Mouse (Mus musculus): ENCODE results near the gene Ceacam9. TPM values are rescaled to one million over a fixed set of nuclear protein-coding genes. Genes with fewer than 3 reads are reported as not detected.
"Not testable (repeated sequence)": the region's sequence is repeated elsewhere in the genome, so short reads cannot be mapped to it uniquely, and the experiment has no call there.

The Ceacam9 gene
- polyA plus RNA-seq, 1 experiment, result not detected

DNA sequence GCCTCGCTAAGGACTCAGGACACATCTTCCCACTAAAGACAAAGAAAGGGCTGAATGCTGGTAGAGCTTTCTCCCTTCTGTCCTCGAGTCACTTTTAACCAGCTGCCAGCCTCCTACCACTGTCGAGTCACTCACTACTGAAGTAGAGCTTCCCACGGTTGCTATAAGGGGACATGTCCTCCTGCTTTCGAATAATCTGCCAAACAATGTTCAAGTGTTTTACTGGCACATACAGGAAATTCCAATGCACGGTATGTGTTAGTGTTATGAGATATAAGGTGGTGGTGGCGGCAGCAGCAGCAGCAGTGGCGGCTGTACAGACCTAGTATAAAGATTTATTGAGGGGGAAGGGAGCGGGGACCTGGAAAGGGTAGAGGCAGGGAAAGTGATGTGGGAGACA lies 15.3 kb upstream of the Ceacam9 start:
- TF ChIP-seq POLR2A (IDR thresholded peaks at IDR 0.05; ENCODE audit: borderline replicate concordance, control insufficient read depth, low read depth, low read length) (no peak), CTCF (IDR thresholded peaks at IDR 0.05; ENCODE audit: control insufficient read depth, insufficient read depth, low read length) (no peak)
- no peak overlapping the region for H3K4me3 ChIP-seq (replicated peaks; ENCODE audit: control insufficient read depth, low read depth, low read length)
- no peaks in the 10 kb centered on the region for H3K4me1 ChIP-seq (ENCODE audit: control insufficient read depth, insufficient read depth, low read length)
- H3K27ac ChIP-seq (ENCODE audit: control insufficient read depth, insufficient read depth, low read depth, low read length, poor library complexity), result no peak overlapping the region
- WGBS, result 28% methylated on average over 9 of the region's 9 CpGs

DNA sequence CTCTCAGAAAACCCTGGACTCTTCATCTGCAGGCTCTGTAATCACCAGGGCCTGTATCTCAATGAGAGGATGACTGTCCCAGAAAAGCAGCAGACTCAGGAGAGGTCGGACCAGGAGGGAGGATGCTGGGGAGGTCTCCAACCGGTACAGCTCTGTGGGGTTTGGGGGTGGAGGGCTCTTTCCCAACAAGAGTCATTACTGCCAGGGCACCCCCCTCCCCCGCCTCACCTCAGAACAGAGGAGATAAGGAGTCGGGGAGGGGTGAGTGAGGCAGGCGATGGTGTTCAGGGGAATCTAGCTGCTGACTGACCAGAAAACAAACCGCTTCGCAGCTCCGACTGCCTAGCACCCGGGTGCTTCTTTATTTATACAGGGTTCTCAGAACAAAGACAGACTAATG lies 13.5 kb upstream of the Ceacam9 start:
- Histone ChIP-seq H3K4me3 (replicated peaks; ENCODE audit: control insufficient read depth, low read depth, low read length) (no peak overlapping the region), H3K4me1 (ENCODE audit: control insufficient read depth, insufficient read depth, low read length) (no peaks in the 10 kb centered on the region), H3K27ac (ENCODE audit: control insufficient read depth, insufficient read depth, low read depth, low read length, poor library complexity) (no peak overlapping the region)
- TF ChIP-seq POLR2A (IDR thresholded peaks at IDR 0.05; ENCODE audit: borderline replicate concordance, control insufficient read depth, low read depth, low read length), result no peak
- no peak for TF ChIP-seq CTCF (IDR thresholded peaks at IDR 0.05; ENCODE audit: control insufficient read depth, insufficient read depth, low read length)
- WGBS, result 70% methylated on average over 9 of the region's 9 CpGs

GRCm38 (mm10) chr7:16710604-16711003 lies 11.1 kb upstream of the Ceacam9 start:
- WGBS, result 67% methylated on average over 5 of the region's 5 CpGs
- no peak overlapping the region for H3K4me3 ChIP-seq (replicated peaks; ENCODE audit: control insufficient read depth, low read depth, low read length)
- TF ChIP-seq CTCF (IDR thresholded peaks at IDR 0.05; ENCODE audit: control insufficient read depth, insufficient read depth, low read length), result peak; percentile 28; the same call in 1 of the 2 replicates
- no peak for TF ChIP-seq POLR2A (IDR thresholded peaks at IDR 0.05; ENCODE audit: borderline replicate concordance, control insufficient read depth, low read depth, low read length)
- no peaks in the 10 kb centered on the region for H3K4me1 ChIP-seq (ENCODE audit: control insufficient read depth, insufficient read depth, low read length)
- no peak overlapping the region for H3K27ac ChIP-seq (ENCODE audit: control insufficient read depth, insufficient read depth, low read depth, low read length, poor library complexity)

DNA sequence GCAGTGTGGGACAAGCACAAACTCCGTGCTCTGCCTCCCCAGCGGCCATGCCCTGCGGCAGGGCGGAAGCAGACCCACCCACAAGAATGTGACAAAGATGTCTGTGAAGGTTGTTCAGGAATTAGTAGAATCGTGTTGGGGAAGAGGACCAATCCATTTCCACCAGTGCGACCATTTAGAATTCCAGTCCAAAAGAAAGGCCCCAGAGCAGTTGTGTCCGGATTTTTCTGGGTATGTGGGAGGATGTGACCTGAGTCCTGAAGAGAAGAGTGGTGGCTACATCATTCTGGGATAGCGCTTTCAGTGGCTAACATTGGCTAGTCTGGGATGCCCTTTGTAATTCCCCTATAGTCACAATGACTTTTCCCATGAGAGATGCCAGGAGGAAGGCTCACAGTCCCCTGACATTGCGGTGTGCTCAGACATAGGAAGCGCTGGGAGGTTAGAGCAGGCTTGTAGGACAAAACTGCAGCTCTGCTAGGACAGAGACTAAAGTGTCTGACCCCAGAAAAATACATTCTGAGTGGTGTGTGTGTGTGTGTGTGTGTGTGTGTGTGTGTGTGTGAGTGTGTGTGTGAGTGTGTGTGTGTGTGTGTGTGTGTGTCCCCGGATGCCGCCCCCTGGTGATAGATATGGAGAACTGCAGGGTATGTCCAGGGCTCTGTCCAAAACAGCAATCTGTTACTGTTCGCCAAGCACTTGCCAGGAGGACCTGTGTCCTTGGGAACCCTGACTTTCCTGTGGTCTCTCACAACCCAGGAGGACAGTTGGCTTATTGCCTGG lies 8.9 kb upstream of the Ceacam9 start:
- WGBS, result 81% methylated on average over 13 of the region's 13 CpGs
- Histone ChIP-seq H3K4me1 (ENCODE audit: control insufficient read depth, insufficient read depth, low read length) (no peaks in the 10 kb centered on the region), H3K4me3 (replicated peaks; ENCODE audit: control insufficient read depth, low read depth, low read length) (no peak overlapping the region), H3K27ac (ENCODE audit: control insufficient read depth, insufficient read depth, low read depth, low read length, poor library complexity) (no peak overlapping the region)
- TF ChIP-seq CTCF (IDR thresholded peaks at IDR 0.05; ENCODE audit: control insufficient read depth, insufficient read depth, low read length) (no peak), POLR2A (IDR thresholded peaks at IDR 0.05; ENCODE audit: borderline replicate concordance, control insufficient read depth, low read depth, low read length) (no peak)

GRCm38 (mm10) chr7:16716456-16717152 lies 5.1 kb upstream of the Ceacam9 start:
- WGBS, result 25% methylated on average over 8 of the region's 8 CpGs
- not testable (repeated sequence) for H3K4me1 ChIP-seq (ENCODE audit: control insufficient read depth, insufficient read depth, low read length); H3K4me3 ChIP-seq (replicated peaks; ENCODE audit: control insufficient read depth, low read depth, low read length); H3K27ac ChIP-seq (ENCODE audit: control insufficient read depth, insufficient read depth, low read depth, low read length, poor library complexity)

DNA sequence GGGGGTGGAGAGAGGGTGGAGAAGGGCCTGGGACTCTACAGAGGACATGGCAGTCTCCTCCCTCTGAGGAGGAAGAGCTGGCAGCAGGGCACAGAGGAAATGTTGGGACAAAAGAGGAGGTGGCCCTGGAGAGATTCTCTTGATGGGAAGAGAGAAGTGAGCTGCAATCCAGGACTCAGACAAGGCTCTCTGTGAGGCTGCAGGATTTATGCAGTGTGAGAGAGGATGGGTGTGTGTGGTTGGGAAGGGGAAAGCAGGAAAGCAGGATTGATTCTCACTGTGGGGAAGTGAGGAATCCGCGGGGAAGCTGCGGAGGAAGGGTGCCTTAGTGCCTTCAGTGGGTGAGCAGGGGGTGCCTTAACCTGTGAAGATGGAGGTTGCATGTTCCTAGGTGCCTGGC lies 761 bp downstream of the Ceacam9 start:
- 76% methylated on average over 3 of the region's 3 CpGs for WGBS
- H3K4me1 ChIP-seq (ENCODE audit: control insufficient read depth, insufficient read depth, low read length); H3K27ac ChIP-seq (ENCODE audit: control insufficient read depth, insufficient read depth, low read depth, low read length, poor library complexity); H3K4me3 ChIP-seq (replicated peaks; ENCODE audit: control insufficient read depth, low read depth, low read length): not testable (repeated sequence)

- Histone ChIP-seq H3K27ac (ENCODE audit: control insufficient read depth, insufficient read depth, low read depth, low read length, poor library complexity) (no peak overlapping the region), H3K4me3 (replicated peaks; ENCODE audit: control insufficient read depth, low read depth, low read length) (no peak overlapping the region), H3K4me1 (ENCODE audit: control insufficient read depth, insufficient read depth, low read length) (peaks cover 3% of the 10 kb centered on the region; the same call in 1 of the 2 replicates)
- TF ChIP-seq CTCF (IDR thresholded peaks at IDR 0.05; ENCODE audit: control insufficient read depth, insufficient read depth, low read length) (peak; percentile 42), POLR2A (IDR thresholded peaks at IDR 0.05; ENCODE audit: borderline replicate concordance, control insufficient read depth, low read depth, low read length) (no peak)
- 17% methylated on average over 14 of the region's 14 CpGs for WGBS
Measured at GRCm38 (mm10) chr7:16728596-16729348, 7.0 kb downstream of the Ceacam9 start.

- H3K27ac ChIP-seq (ENCODE audit: control insufficient read depth, insufficient read depth, low read depth, low read length, poor library complexity); H3K4me1 ChIP-seq (ENCODE audit: control insufficient read depth, insufficient read depth, low read length); H3K4me3 ChIP-seq (replicated peaks; ENCODE audit: control insufficient read depth, low read depth, low read length): not testable (repeated sequence)
- 0% methylated on average over 7 of the region's 7 CpGs for WGBS
Measured at GRCm38 (mm10) chr7:16729563-16729962, 7.8 kb downstream of the Ceacam9 start.
